Mouse (Mus musculus): Measurements from ENCODE around the gene Nkx1-2.

Gene Nkx1-2

DNA sequence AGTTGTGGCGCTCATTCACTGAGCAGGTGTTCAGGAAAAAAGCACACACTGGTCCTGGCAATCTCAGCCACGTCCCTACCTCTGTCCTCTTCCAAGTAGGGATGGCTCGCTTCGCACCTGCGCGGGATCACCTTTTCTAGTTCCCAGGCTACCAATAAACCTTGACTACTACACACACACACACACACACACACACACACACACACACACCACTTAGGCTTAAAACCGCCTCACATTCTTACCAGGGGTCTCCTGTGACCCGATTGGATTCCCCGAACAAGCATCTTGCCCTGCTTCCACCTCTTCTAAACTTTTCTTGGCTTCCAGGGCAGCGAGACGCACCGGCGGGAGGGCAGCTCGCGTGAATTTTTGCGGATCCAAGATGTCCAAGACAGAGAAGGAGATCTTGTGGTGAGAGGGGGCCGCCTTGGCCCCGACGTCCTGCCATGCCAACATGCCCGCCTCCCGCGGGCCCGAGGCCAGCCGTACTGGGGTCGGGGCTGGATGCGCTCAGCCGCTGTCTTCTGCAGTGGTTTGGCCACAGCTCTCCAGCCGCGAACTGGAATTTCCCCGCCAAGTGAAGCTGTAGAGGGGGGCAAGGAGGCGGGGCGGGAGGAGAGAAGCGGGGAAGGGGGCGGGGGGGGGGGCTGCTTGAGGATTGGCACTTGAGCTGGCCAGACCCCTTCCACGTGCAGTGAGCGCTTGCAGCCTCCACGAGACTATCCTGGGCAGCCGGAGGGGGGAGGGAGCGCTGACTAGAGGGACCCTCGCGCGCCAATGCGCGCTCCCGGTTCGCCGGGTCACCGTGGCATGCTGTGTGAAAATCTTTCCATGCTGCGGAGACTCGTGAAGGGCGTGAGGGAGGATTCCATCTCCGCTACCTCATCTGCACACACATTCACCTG lies at the start of gene Nkx1-2:
Gene Nkx1-2, minus strand, starts transcription at position 567 of the 905 bp plus-strand sequence.
- no peak for DNase-seq (ENCODE audit: low read depth, low spot score)

DNA sequence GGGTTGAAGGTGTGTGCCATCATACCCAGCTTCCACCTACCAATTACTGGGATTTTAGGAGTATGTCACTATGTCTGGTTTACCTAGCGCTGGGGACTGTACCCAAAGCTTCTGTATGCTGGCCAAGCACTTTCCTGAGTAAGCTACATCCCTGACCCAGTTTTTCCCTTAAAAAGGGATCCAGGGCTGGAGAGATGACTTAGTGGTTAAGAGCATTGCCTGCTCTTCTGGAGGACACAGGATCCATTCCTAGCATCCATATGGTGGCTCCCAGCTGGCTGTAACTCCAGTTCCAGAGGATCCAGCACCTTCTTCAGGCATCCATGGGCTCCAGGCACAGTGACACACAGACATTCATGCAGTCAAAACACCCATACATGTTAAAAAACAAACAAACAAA lies 47.1 kb upstream of the Nkx1-2 start:
- DNase-seq (ENCODE audit: low read depth, low spot score): peak; percentile 19

GRCm38 (mm10) chr7:132644605-132645279 lies 45.3 kb upstream of the Nkx1-2 start:
- no peak for DNase-seq (ENCODE audit: low read depth, low spot score)

DNA sequence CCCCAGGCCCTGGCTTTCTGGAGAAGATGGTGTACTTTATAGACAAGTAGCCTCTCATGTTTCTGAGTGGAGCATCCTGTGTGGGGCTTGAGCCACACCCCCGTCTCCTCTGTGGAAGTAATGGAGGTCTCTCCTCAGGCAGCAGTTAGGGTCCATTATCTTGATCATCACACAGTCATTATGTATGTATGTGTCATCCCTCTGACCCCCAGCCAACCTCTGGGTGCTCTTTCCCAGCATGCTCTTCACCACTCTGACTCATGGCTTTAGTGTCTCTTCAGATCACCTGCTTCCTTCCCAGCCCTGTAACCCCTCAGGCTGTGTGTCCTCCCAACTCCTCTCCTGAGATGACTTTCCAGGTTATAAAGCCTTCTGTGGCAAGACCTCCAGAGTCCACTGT lies 42.2 kb upstream of the Nkx1-2 start:
- no peak for DNase-seq (ENCODE audit: low read depth, low spot score)

GRCm38 (mm10) chr7:132640946-132641345 lies 41.5 kb upstream of the Nkx1-2 start:
- no peak for DNase-seq (ENCODE audit: low read depth, low spot score)

DNA sequence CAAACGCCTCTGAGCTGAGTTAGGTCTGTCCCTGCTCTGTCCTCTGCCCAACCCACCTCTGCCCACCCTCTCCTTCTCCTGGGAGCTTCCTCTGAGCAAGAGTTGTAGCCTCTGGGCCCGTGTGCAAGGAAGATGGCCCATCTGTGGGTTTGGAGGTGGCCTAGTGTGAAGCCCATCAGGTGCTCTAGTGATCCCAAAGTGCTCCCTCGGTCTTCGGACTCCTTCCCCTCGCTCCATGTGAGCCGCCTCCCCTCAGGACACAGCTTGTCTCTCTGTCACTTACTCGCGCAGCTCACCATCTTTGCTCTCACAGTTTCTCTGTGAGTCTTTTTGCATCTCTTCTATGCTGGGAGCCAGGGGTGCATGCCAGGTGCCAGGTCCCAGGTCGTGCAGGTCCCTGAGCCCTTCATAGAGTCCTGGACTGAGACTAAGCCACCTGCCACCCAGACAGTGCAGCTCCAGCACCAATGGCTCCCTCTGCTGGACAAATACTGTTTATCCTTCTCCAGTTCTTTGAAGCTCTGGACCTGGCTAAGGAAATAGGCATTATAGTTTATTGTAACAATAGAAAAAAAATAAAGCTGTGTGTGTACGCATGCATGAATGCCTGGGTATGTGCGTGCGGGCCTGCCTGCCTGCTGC lies 39.1 kb upstream of the Nkx1-2 start:
- DNase-seq (ENCODE audit: low read depth, low spot score): peak; percentile 33

DNA sequence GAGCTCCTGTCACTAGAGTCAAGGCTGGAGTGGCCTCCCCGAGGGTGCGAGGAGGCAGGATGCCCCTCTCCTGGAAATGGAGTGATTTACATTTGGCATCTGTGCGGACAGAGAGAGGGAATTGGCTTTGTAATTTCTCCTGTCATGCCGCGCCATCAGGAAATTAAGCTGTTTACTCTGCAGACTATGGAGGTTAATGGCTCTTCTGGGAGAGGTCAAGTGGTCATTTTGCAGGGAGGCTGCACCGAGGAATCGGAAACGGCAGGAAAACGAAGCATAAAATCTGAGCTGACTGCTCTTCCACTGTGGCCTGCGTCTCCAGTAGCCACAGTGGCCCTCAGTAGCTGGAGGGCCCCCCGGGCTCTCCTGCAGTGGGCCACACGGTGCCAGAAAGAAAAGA lies 37.9 kb upstream of the Nkx1-2 start:
- DNase-seq (ENCODE audit: low read depth, low spot score): no peak

GRCm38 (mm10) chr7:132631313-132631712 lies 31.9 kb upstream of the Nkx1-2 start:
- peak; percentile 18 for DNase-seq (ENCODE audit: low read depth, low spot score)

- no peak for DNase-seq (ENCODE audit: low read depth, low spot score)
Measured at GRCm38 (mm10) chr7:132627448-132627847, 28.0 kb upstream of the Nkx1-2 start.

- DNase-seq (ENCODE audit: low read depth, low spot score): no peak
Measured at GRCm38 (mm10) chr7:132626174-132626573, 26.7 kb upstream of the Nkx1-2 start.

GRCm38 (mm10) chr7:132624161-132624560 lies 24.7 kb upstream of the Nkx1-2 start:
- no peak for DNase-seq (ENCODE audit: low read depth, low spot score)

DNA sequence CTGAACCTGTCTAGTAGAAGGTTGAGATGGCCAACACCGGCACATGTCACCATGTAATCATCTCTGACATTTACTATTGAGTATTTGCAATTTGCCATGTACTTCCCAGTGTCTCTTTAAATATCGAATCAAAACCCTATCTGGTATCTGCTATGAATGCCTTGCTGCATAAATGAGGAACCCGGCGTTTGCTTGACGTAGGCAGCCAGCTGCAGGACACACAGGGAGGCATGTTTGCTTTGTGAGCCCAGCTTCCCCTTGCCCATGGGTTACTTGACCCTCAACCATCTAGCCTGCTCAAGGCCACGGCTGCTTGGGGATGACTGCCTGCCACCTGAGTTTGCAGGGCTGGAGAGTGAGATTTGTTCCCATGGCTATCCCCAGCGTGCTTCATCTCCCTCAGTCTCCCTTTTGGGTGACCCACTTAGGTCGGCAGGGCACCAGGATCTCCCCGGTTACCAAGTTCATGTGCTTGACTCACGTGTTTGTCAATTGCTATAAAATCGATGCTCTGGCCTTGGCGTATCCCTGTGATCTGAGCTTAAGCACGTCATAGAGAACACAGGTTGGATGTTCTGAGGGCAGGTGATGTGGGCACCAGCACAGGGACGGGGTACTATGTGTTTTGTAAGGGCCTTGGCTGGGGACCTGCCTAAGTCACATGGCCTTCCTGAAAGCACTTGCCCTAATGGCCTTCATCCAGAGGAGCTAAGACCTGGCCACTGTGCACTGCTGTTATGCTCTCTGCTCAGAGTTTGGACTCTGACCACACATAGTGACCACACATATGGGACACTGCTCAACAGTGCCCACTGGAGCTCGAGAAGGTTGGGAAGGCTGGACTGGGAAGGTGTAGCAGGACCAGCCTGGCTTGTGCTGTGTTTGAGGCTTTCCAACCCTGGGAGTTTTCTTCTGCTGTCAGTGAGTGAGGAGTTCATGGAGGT lies 20.8 kb upstream of the Nkx1-2 start:
- no peak for DNase-seq (ENCODE audit: low read depth, low spot score)

GRCm38 (mm10) chr7:132619549-132619948 lies 20.1 kb upstream of the Nkx1-2 start:
- no peak for DNase-seq (ENCODE audit: low read depth, low spot score)

GRCm38 (mm10) chr7:132617021-132617564 lies 17.7 kb upstream of the Nkx1-2 start:
- DNase-seq (ENCODE audit: low read depth, low spot score): no peak

GRCm38 (mm10) chr7:132616391-132616790 lies 17.0 kb upstream of the Nkx1-2 start:
- no peak for DNase-seq (ENCODE audit: low read depth, low spot score)

DNA sequence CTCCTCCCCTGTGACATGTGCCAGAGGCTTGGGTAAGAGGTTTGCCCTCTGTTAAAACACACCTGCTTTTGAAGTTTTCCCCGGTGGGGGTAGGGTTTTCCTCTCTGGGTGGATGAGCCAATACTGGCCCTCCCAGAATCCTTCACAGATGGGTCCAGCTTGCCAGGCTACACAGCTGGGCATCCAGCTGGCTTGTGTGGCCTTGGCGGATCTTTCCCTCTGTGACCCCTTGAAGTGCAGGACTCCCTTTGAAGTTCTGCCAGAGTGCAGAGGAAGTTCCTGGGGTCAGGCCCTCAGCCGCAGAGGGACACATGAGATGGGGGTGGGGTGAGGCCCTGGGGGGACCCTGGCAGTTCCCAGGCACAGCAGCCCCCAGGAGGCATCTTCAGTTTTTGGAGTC lies 15.9 kb upstream of the Nkx1-2 start:
- no peak for DNase-seq (ENCODE audit: low read depth, low spot score)

DNA sequence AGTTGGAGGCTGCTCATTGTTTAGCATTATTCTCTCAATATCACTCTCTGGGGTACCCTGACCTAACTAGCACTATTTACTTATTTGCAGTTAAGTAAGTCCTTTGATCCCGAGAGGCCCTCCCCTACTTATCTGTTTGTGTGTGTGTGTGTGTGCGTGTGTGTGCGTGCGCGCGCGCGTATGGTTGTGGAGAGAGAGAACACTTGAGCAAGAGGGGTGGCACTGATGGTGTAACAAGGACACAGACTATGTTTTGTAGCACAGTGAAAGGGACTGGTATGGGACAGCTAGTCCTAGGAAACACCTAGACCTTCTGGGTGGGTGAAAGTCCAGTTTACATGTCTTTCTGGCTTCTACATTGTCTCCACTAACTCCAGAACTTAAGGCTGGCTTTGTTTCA lies 12.1 kb upstream of the Nkx1-2 start:
- no peak for DNase-seq (ENCODE audit: low read depth, low spot score)

GRCm38 (mm10) chr7:132610468-132611318 lies 11.3 kb upstream of the Nkx1-2 start, which contains the start of gene Lhpp:
Lhpp (plus strand) TSS chr7:132610638.
- DNase-seq (ENCODE audit: low read depth, low spot score): peak; percentile 41

DNA sequence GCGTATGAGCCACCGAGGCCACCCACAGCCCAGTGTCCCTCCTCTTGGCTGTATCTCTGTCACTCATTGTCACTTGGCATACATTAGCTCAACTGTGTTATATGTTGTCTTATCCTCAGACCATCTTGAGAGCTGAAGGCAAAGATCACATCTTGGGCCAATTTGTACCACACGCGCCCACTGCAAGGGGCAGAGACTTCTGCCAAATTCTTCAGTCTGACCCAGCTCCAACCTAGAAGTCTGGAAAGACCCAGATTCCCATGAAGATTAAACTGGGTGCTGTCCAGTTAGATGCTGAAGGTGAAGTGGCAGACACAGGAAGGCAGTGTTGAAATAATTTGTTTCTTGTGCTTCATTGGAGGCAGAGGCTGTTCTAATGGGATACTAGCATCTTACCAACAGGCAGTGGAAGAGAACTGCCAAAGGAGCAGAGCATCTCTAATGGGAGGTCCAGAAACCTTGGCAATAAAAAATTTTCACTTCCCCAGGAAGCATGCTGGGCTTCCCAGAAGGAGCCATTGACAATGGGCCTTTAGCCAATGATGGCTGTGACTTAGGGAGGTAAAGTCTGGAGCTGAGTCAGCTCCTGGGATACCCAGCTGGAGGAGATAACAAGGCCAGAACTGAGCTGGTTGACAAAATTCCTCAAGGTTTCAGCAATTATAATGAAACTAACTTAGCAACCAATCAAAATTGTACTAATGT lies 9.0 kb upstream of the Nkx1-2 start:
- DNase-seq (ENCODE audit: low read depth, low spot score): no peak
